Comparison of ENCODE assay signal across 26 mouse cellular contexts in genomic region chr4:7913191-7913590, GRCm38 (mm10).
"Had no signal": no experiment of that assay in that cellular context is flagged by ENCODE, and none has a peak within 500 bp of the region (broad histone marks: within the 10 kb centered on the region; RNA-seq: fewer than 3 reads in every experiment).

No protein-coding gene starts in this region.

- H3K27me3 ChIP-seq: heart, embryonic 12.5 days; hindbrain, embryonic 12.5 days; intestine, embryonic 15.5 days; limb, embryonic 12.5 days; liver, embryonic 12.5 days had no signal

- H3K4me1 ChIP-seq: heart, embryonic 10.5 days; heart, embryonic 12.5 days; hindbrain, embryonic 10.5 days; hindbrain, embryonic 12.5 days; intestine, embryonic 15.5 days; limb, embryonic 10.5 days; limb, embryonic 12.5 days; liver, embryonic 12.5 days had no signal

- H3K9ac ChIP-seq: heart, embryonic 12.5 days; hindbrain, embryonic 12.5 days; hindbrain, embryonic 14.5 days; intestine, embryonic 15.5 days; limb, embryonic 12.5 days; liver, embryonic 12.5 days; liver, embryonic 14.5 days had no signal

- H3K36me3 ChIP-seq: heart, embryonic 10.5 days; heart, embryonic 12.5 days; hindbrain, embryonic 10.5 days; hindbrain, embryonic 12.5 days; intestine, embryonic 15.5 days; limb, embryonic 10.5 days; limb, embryonic 12.5 days; liver, embryonic 12.5 days had no signal

- H3K9me3 ChIP-seq: heart, embryonic 10.5 days; heart, embryonic 12.5 days; hindbrain, embryonic 10.5 days; hindbrain, embryonic 12.5 days; intestine, embryonic 15.5 days; limb, embryonic 10.5 days; limb, embryonic 12.5 days; liver, embryonic 12.5 days had no signal

- H3K4me3 ChIP-seq: gastrocnemius, adult 2 months; heart, embryonic 10.5 days; heart, embryonic 12.5 days; hindbrain, embryonic 10.5 days; hindbrain, embryonic 12.5 days; intestine, embryonic 15.5 days; layer of hippocampus, adult 2 months; left cerebral cortex, adult 2 months; limb, embryonic 10.5 days; limb, embryonic 12.5 days; liver, embryonic 12.5 days had no signal

- ATAC-seq: hindbrain, embryonic 16.5 days; intestine, embryonic 15.5 days; intestine, postnatal 0 days; liver, embryonic 12.5 days had no signal

- DNase-seq: gastrocnemius, adult 2 months; gastrocnemius, postnatal 10 days; gastrocnemius, postnatal 25 days; heart, adult 18-20 months; heart, postnatal 10 days; heart, postnatal 4 days; kidney, adult 18-20 months; kidney, adult 8-10 months; kidney, postnatal 10 days; kidney, postnatal 25 days; kidney, postnatal 4 days; liver had no signal

- H3K4me2 ChIP-seq: heart, embryonic 12.5 days; hindbrain, embryonic 12.5 days; hindbrain, embryonic 14.5 days; intestine, embryonic 15.5 days; limb, embryonic 12.5 days; liver, embryonic 12.5 days had no signal

- H3K27ac ChIP-seq: gastrocnemius, adult 2 months; heart, embryonic 10.5 days; hindbrain, embryonic 10.5 days; hindbrain, embryonic 12.5 days; hindbrain, embryonic 14.5 days; intestine, embryonic 15.5 days; layer of hippocampus, adult 2 months; left cerebral cortex, adult 2 months; limb, embryonic 10.5 days; limb, embryonic 12.5 days; liver, embryonic 12.5 days; liver, embryonic 14.5 days had no signal
